Mouse (Mus musculus): Measurements from ENCODE around the gene Ptprg.

The Ptprg gene

GRCm38 (mm10) chr14:11833678-11834077 is 280.3 kb downstream of the Ptprg start:
- DNase-seq = no peak

GRCm38 (mm10) chr14:11835706-11836445 is 282.5 kb downstream of the Ptprg start:
- DNase-seq = no peak

GRCm38 (mm10) chr14:11837714-11838113 is 284.4 kb downstream of the Ptprg start:
- no peak for DNase-seq

GRCm38 (mm10) chr14:11841621-11842020 is 288.3 kb downstream of the Ptprg start:
- DNase-seq = no peak

GRCm38 (mm10) chr14:11852896-11853295 is 299.6 kb downstream of the Ptprg start:
- no peak for DNase-seq

GRCm38 (mm10) chr14:11855499-11855898 is 302.2 kb downstream of the Ptprg start:
- no peak for DNase-seq

GRCm38 (mm10) chr14:11857928-11858481 is 304.7 kb downstream of the Ptprg start:
- DNase-seq = no peak

- DNase-seq = no peak
These were observed 310.0 kb downstream of the Ptprg start for GRCm38 (mm10) chr14:11863286-11863685.

- DNase-seq = no peak
These were observed 311.5 kb downstream of the Ptprg start for GRCm38 (mm10) chr14:11864840-11865239.

GRCm38 (mm10) chr14:11865332-11865731 is 312.0 kb downstream of the Ptprg start:
- DNase-seq = no peak

GRCm38 (mm10) chr14:11865872-11866271 is 312.5 kb downstream of the Ptprg start:
- no peak for DNase-seq

- no peak for DNase-seq
These were observed 313.1 kb downstream of the Ptprg start for GRCm38 (mm10) chr14:11866416-11866815.

GRCm38 (mm10) chr14:11868636-11869035 is 315.3 kb downstream of the Ptprg start:
- DNase-seq = no peak

- DNase-seq = no peak
These were observed 318.5 kb downstream of the Ptprg start for GRCm38 (mm10) chr14:11871752-11872344.

- DNase-seq = no peak
These were observed 320.9 kb downstream of the Ptprg start for GRCm38 (mm10) chr14:11874266-11874665.

- DNase-seq = no peak
These were observed 321.9 kb downstream of the Ptprg start for GRCm38 (mm10) chr14:11874960-11875889.

- DNase-seq = no peak
These were observed 327.8 kb downstream of the Ptprg start for GRCm38 (mm10) chr14:11881082-11881481.

- no peak for DNase-seq
These were observed 330.0 kb downstream of the Ptprg start for GRCm38 (mm10) chr14:11883142-11883921.

GRCm38 (mm10) chr14:11883995-11884394 is 330.7 kb downstream of the Ptprg start:
- DNase-seq = no peak

GRCm38 (mm10) chr14:11886417-11886816 is 333.1 kb downstream of the Ptprg start:
- no peak for DNase-seq

- DNase-seq = no peak
These were observed 337.6 kb downstream of the Ptprg start for GRCm38 (mm10) chr14:11890890-11891289.

- no peak for DNase-seq
These were observed 339.3 kb downstream of the Ptprg start for GRCm38 (mm10) chr14:11892621-11893020.

All from thymus, adult 18-20 months (tissue).